Mouse (Mus musculus) cerebellum, adult 9-10 months (tissue): ENCODE results near the gene Fndc3b.
"Not testable (repeated sequence)": the region's sequence is repeated elsewhere in the genome, so short reads cannot be mapped to it uniquely, and the experiment has no call there.

Experiments
- DNase-seq: peaks from one replicate; pipeline ENCODE4 v3.0.0; 2022

The Fndc3b gene

DNA sequence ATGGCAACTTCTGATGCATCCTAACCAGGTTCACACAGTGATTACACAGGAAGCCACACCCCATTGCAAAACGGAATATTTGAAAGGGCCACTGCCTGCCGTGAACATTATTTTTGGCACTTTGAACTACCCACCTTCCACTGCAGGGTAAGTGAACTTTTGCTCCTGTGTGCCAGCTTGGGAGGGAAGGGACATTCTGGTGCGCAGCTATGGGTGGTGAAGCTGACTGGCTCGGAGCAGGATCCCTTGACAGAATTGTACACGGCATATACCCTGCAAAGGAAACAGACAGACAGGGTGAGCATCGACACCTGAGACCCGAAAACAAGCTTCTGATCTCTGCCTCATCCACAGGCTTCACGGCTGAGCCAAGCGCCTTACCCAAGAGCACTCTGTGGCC is 220.2 kb downstream of the Fndc3b start:
- no peak for DNase-seq

DNA sequence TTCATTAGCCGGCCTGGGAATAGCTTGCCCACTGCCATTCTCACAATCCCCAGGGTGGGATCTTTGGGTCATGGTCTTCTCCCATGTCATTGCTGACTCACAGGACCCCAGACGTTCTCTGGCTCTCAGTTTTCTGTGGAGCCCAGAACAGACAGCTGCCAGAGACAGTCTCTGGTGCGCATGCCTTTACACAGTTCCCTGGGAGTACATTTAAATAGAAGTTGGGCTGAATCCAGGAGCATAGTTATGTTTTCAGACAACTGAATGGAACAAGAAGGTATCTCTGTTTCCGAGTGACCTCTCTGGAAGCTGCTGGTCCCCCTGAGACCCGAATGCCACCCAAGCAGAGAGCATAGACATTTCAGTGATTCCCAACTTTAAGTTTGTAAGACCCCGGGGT is 221.6 kb downstream of the Fndc3b start:
- DNase-seq = no peak

DNA sequence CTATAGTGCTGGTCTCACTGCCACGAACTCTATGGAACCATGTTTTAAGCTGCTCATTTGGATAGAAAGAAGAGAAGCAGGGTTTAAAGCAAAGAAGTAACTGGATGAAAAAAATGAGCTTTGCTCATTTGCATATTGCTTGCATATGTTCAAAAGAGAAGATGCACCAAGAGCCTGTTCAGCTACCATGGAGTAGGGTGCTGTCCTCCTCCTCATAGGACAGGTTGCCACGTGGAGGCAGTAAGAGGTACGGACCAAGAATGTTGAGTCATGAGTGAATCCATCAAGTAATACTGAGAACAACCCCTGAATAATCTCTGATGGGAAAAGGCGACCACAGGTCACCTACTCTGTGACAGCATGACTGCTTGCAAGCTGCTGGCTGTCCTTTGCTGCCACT is 226.0 kb downstream of the Fndc3b start:
- DNase-seq = no peak

DNA sequence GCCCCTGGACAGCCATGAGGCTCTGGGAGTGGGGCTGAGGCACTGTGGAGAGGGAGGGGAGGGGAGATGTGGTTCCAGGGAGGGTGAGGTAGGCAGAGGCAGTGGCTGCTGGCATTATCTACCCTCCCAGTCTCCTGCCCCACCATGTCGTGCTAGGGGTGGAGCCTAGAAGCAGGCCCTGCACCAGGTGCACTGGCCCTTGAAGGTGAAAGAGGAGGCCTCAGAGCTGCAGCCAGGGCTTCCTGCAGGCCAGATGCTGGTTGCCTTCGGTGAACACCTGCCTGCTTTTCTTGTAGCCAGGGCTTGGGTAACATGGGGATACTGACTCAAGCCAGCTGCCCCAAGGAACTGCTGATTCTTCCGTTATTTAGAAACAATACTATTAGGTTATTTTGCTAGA is 226.4 kb downstream of the Fndc3b start:
- no peak for DNase-seq

DNA sequence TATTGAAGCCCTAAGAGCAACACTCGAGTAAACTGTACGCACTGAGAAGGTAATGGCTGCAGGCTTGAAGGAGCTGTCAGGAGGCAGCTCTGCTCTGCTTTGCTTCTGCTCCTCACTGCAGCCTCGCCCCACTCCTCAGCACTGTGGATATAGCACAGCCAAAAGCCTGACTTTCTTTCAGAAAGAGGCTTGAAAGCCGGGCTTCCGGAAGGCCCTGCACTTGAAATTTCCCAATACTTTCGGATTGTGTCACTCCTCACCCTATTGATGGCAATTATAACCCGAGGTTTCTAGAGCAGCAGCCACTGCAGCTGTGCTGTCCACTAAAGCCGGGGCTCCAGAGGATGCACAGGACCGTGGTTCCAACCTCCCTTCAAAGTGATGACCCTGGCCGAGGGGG is 227.3 kb downstream of the Fndc3b start:
- DNase-seq = no peak

DNA sequence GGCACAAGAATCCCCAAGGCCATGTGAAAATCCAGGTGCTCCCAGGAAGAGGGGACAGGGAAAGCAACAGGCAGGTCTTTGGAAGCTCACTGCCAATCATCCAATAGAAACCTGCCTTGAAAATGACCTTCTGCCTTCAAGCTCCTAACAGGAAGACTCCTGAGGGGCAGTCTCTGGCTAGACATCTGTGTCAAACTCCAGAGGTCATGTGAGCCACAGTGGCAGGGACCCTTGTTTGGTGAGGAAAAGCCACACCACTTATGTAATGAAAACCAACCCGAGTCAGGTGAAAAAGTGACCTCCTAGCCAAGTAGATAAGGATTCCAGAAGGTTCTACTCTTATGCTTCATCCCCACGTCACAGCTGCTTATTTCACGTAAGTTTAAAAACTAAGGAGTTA is 227.8 kb downstream of the Fndc3b start:
- DNase-seq = no peak

DNA sequence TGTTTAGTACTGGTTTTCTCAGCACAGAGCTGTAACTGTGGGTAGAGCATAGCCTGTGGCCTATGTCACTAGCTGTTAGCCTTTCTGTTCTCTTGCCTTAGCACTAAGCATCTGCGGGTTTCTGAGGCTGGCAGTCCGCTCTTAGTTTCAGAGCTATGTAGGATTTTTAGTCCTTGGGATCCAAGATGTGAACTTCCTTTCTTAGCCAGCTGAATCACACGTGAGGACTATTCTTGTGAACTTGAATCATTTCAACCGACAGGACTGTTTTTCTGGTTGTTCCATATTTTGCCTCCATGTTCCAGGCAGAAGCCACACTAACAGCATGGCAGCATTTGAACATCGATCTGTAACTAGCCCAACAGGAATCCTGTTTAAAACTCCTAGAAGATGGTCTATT is 229.4 kb downstream of the Fndc3b start:
- DNase-seq = no peak

DNA sequence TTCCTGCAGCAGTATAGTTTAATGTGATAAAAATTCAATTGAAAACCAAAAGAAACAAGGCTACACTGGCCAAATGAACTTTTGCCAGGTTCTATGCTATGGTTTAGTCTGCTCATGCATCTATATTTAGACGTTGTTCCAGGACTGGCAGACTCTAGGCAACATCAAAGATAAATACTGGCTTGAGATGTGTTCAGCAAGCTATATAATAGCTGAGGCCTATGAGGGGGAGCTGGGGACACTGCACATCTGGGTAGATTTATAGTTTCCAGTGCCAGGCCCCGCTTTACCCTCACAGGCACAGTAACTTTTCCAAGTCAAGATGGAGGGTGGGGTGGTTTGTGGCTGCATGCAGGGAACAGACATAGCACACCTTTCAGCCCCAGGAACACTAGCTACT is 231.7 kb downstream of the Fndc3b start:
- no peak for DNase-seq

DNA sequence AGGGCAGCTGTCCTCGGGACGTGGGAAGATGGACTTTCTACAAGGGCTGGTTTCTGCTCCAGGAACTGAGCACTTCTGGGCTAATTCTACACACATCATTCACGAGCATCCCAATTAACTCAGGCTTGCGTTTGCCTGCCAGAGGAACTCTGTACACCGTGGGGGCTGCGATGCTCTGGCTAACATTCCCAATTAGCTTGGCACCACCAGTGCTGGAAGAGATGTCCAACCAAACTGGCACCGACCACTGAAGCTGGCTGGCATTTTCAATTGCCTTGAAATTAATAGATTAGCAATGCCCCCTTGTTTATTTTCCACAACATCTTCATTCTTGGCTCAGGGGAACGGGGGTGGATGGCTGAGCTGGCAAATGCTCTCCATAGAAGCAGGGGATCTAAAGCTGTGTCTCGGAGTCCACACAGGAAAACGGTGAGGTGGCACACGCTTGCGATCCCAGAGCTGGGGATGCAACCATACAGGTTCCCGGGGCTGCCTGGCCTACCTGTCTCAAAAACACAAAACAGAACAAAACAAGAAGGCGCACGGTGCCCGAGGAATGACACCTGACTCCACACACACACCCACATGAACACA is 232.4 kb downstream of the Fndc3b start:
- DNase-seq = no peak

DNA sequence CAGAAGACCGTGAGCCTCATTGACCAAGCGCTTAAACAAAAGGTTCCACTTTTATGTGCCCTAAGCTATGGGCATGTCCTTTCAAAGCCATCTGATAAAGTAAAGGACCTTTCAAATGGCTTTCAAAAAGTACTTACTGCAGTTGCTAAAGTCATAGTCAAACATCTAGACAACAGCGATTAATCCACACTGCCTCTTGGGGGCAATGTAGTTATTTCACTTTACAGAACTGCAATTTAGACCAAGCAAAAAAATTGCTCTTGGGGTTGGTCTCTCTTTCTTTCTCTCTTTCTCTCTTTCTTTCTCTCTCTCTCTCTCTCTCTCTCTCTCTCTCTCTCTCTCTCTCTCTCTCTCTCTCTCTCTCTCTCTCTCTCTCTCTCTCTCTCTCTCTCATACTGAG is 233.4 kb downstream of the Fndc3b start:
- DNase-seq = not testable (repeated sequence)

DNA sequence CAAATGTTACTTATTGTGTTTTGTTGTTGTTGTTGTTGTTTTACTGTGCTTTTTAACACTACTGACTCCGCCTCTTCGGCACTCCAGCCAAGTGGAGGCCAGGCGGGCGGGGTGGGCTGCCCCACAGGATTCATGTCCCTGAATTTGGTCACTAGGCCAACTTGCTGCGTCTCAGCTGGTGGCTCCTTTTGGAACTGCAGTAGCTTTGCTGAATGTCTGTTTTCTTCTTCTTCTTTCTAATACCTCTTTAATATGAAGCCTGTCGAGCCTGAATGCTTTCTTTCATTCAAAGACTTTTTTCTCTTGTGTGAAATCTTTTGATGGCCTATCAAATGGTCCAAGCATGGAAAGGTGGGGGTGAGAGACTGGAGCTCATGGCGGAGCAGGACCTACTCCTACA is 235.2 kb downstream of the Fndc3b start:
- no peak for DNase-seq

DNA sequence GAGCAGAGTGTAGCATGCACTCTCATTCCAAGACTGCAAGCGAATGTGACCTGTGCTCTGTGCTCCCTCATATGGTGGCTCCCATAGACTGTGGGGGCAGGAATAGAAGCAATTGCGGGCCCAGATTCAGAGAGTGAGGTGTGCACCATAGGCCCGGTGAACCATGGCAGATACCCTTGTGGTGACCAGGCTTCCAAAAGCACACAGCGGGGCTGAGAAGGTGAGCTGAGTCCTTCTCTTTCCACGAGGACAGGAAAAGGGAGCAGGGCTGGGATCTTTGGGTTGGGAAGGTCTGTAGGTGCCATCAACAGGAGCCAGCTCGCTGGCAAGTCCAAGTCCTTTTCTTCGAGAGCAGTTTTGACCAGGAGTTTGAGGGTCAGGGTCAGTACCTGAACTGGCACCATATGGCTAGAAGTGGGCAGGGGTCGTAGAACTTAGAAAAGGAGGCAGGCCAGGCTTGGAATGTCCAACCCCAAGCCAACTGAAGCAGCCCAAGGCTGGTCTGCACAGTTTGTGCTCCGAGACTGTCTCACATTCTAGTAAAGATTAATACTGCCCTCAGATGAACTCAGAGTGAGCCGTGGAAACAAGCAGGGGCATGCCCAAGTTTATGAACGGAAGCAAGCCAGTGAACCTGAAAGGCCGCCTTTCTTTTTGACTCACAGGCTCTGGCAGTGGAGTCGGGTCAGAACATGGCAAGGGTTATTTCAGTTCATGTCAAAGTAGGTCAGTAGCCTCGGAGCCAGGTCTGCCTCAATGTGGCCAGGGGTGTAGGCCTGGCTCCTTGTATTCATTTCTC is 237.1 kb downstream of the Fndc3b start:
- DNase-seq = no peak

DNA sequence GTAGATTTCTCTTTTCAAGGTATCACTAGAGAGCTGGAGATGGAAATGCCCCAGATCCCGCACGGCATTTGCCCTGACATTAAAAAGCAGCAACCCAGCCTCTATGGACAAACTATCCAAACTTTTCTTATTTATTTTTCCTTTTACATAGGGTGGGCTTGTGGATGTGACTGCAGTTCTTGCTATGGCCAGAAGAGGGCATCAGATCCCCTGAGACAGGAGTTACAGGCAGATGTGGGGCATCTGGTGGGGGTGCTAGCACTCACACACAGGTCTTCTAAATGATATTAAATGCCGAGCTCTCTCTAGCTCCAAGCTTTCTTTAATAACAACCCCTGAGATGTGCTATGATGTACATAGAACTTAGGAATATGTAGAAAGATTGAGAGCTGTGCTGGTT is 238.3 kb downstream of the Fndc3b start:
- no peak for DNase-seq

DNA sequence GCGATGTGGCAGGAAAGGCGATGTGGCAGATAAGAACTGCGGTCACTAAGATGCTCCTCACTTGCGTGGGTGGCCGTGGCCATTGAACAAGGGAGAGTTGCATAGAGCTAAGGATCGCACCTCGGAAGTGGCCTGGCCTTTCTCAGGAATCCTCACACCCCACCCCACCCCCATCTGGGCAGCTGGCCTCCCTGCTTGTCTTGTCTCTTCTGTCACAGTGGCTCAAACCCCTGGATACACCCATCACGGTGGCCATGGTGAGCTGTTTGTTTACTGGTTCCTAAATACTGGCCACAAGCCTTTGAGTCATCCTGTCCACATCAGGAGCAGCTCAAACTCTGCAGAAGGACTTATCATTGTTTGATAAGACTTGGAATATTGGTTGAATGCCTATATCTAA is 240.3 kb downstream of the Fndc3b start:
- no peak for DNase-seq

DNA sequence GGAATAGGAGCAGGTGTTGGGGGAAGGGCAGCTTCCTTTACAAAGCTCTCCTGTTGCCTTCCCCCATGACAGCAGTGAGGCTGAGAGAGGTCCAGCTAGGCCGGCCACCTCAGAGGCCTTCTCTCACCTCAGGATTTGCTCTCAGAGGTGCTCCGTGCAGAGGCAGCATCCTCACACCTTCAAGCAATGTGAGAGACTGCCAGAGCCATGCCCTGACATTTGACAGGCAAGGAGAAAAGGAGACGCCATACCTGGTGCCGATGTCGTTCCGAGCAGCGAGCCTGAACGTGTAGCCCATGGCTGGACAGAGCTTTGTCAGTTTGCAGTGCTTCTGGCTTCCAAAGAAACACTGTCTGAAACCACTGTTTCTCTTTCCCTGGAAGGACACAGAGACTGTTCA is 241.1 kb downstream of the Fndc3b start:
- no peak for DNase-seq

DNA sequence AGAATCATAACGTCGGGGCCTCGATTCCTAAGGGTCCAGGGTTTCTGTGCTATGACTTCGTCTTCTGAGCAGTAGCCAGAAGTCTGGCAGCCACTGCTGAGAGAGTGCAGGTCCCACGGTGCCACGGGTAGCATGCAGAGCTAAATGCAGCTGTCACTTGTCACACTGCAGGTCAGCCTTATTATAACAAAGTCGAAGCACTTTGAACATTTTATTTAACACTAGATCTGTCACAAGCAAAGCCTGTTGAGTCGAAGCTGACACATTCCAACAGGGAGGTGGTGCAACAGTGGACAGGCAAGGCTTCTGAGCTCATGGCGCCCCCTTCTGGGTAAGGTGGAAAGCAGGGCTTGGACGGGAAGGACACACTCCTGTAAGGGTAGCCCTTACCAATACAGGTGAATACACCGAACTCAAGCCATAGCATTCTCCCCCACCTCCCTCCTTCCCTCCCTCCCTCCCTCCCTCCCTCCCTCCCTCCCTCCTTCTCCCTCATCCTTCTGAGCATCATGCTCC is 243.5 kb downstream of the Fndc3b start:
- no peak for DNase-seq

DNA sequence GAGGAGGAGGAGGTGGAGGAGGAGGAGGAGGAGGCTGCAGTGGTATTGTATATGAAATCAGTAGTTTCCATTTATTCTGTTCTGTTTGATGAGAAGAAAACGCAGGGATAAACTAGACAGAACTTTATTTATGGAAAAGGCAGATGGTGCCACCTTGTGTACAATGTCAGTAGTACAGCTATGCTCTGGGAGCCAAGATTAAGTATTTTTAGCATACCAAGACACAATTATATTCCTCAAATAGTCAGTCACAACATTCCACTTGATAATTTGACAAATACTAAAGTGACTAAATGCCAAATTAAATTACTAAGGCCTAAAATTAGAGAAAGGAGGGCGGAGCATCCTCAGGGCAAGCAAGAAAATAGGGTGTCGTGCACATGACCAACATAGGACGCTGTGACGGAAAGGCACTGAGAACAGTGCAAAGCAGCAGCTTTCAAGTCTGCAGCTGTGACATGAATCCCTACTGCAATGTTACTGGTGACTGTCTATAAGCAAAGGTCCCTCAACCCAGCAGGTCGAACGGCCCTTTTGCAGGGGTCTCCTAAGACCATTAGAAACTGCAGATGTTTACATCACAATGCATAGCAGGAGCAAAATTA is 244.7 kb downstream of the Fndc3b start:
- peak; percentile 43 for DNase-seq

DNA sequence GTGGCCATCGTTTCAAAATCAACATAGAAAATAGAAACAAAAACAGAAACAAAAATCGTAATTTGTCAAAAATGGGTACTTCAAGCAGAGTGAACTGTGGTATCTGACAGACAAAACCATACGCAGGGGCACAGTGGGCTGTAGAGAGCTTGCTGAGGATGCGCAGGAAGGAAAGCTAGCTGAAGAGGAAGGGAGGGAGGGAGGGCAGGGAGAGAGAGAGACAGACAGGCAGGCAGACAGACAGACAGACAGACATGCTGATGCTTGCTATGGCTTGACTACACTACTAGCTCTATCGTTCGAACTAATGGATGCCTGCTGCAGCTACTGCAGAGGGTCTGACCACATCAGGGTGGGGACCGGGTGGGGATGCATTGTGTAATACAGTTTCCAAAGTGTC is 247.7 kb downstream of the Fndc3b start:
- DNase-seq = no peak

DNA sequence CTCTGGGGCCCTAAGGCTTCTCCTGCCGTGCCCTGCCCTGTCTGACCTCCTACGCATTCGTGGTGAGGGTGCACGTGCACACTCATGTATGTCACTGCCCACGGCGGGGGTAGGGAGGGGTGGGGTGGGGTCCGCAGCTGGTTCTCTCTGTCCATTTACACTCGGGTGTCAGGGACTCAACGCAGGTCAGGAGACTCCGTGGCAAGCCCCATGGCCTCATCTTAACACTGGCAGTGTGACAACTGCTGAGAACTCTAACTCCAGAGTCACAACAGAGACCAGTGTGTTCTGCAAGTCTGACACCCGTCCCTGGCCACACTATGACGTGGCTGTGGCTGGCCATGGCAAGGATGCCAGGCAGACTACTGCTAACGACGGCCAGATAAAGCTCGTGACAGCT is 248.2 kb downstream of the Fndc3b start:
- DNase-seq = no peak

DNA sequence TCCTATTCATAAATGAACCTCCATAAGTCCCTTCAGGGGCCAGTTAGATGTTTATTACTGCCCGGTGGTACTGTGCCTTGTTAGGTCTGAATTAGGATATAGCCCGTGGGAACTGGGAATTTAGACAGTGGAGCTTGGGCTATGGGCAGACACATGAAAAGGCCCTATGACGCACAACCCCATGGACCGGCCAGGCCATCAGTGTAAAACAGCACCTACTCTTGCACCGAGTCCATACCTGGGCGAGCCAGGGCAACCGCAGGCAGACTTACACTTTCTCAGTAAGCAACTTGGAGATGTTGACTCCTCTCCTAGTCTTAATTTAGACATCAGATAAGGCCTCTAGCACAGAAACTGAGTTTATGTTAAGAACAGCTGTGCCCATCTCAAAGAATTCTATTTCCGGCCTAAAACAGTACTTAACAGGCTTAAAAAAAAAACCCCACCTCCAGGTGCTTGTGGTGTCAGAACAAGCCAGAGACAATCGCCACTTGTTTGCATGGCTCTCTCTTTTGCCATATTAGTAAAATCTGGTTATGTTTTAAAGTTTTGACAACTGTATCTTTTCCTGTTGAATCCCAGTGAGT is 248.7 kb downstream of the Fndc3b start:
- no peak for DNase-seq

DNA sequence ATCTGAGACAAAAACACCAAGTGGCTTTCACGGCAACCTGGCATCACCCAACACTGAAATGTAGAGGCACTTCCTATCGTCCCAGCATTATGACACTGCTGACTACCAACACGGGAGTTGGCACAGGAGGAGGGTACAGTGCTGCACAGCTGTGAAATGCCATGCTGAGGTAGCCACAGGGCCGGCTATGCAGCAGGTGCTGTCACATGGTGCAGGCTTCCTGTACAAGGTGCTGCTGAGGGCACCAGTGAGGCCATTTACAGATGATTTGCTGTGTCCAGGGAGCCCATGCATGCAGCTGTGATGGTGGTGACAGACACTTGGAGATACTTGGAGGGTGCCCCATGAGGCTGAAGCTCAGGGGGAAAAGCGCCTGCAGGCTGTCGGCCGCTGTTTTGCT is 249.2 kb downstream of the Fndc3b start:
- no peak for DNase-seq

DNA sequence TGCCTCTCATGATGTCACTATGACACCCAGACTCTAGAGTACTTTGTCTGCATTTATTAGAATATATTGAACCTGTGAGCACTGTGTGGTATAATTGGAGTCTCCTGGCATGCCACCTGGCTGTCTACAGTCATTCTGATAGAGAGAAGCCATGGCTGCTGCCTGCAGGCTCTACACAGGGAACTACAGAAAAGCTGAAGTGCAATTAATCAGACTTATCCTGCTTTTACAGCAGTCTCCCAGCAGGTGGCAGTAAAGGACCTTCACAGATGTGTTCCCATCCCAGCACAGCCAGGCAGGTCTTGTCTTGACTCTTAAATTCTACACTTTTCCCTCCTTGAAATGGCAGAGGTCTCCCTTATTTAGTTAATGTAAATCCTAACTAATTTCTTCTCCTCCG is 250.1 kb downstream of the Fndc3b start:
- DNase-seq = peak; percentile 79

DNA sequence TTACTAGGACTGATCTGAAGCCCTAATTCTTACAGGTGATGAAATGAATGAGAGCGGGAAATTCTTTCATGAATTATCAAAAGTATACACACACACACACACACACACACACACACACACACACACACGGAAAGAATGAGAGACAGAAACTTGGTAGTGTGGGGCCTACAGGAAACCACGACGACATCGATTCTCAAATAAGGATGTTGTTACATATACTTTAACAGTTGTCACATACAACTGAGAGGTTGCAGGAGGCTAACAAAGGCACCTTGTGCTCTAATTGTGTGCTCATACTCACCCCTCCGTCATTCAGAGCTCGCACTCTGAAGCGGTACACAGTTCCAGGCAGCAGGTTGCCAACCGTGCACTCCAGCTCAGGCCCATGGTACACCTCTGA is 252.7 kb downstream of the Fndc3b start:
- DNase-seq = no peak

DNA sequence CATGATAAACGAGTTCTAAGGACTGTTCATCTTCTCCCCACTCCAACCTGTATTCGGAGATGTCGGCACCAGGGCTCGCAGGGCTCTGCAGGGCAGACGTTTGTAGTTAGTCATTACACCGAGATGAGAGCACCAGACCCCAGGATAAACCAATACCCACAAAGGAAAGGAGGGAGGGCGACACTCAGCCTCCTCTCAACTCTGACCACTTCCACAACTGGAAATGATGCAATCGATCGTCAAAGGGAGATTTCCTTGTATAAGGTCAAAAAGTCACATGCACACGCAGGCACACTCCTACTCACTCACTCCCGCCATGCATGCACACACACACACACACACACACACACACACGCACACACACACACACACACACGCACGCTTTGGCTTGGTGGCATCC is 254.6 kb downstream of the Fndc3b start:
- DNase-seq = no peak
